ENCODE assay signal across 9 mouse cellular contexts in genomic region chr2:55101279-55101678, GRCm38 (mm10).
A peak's percentile ranks its signal among the peaks of the same experiment; 100 is the strongest.
DNase-seq lines count a peak whose midpoint lies in the region; ATAC-seq and TF ChIP-seq lines count a peak whose summit lies in the region.
"Had no signal": no experiment of that assay in that cellular context is flagged by ENCODE, and none has a peak within 500 bp of the region (broad histone marks: within the 10 kb centered on the region; RNA-seq: fewer than 3 reads in every experiment).

No protein-coding gene starts in this region.

- no peak overlapping the region for H3K9ac ChIP-seq in lung, embryonic 14.5 days
- H3K9ac ChIP-seq in MEL (ENCODE audit: control insufficient read depth, low read depth, low read length, poor library complexity, severe bottlenecking), result no peak overlapping the region
- H3K9ac ChIP-seq: hindbrain, embryonic 15.5 days had no signal

- peak; percentile 18 for DNase-seq in heart, postnatal 4 days
- no peak for DNase-seq in heart, postnatal 25 days (ENCODE audit: low spot score)
- peak; percentile 1 for DNase-seq in lung, embryonic 14.5 days
- DNase-seq in lung, postnatal 14 days, result no peak
- DNase-seq in MEL (ENCODE audit: low read depth, low spot score), result peak; percentile 3
- DNase-seq in limb, embryonic 10.5 days (ENCODE audit: low spot score), result peak; percentile 33
- no peak for DNase-seq in spleen, postnatal 10 days (ENCODE audit: low spot score in 2 of 2)
- DNase-seq: lung, postnatal 10 days had no signal

- no peaks in the 10 kb centered on the region for H3K4me1 ChIP-seq in lung, embryonic 14.5 days (ENCODE audit: insufficient read depth)
- H3K4me1 ChIP-seq in MEL (ENCODE audit: control insufficient read depth in 1 of 2, insufficient read depth in 2 of 2, low read length in 2 of 2), result no peaks in the 10 kb centered on the region
- no peaks in the 10 kb centered on the region for H3K4me1 ChIP-seq in limb, embryonic 10.5 days
- H3K4me1 ChIP-seq: hindbrain, embryonic 15.5 days had no signal

- no peak for TF ChIP-seq EP300 in MEL (IDR thresholded peaks at IDR 0.05; ENCODE audit: low read depth in 1 of 2, low read length in 2 of 2)

- no peak for TF ChIP-seq POLR2A in MEL (IDR thresholded peaks at IDR 0.05; ENCODE audit: control insufficient read depth in 1 of 2, insufficient read depth in 1 of 2, low read depth in 1 of 2, low read length in 2 of 2, poor library complexity in 1 of 2)

- intact Hi-C loops in heart, postnatal 25 days (cut with DNase I), result no loop called here

- no peak overlapping the region for H3K4me3 ChIP-seq in lung, embryonic 14.5 days (ENCODE audit: low read depth, low read length)
- H3K4me3 ChIP-seq in MEL (ENCODE audit: control insufficient read depth in 1 of 2, insufficient read depth in 1 of 2, low read depth in 2 of 2, low read length in 2 of 2), result no peak overlapping the region
- no peak overlapping the region for H3K4me3 ChIP-seq in limb, embryonic 10.5 days
- H3K4me3 ChIP-seq: hindbrain, embryonic 15.5 days had no signal

- no peak for ATAC-seq in lung, embryonic 14.5 days (ENCODE audit: insufficient read depth)

- H3K27ac ChIP-seq in lung, embryonic 14.5 days (ENCODE audit: low read depth), result no peak overlapping the region
- H3K27ac ChIP-seq in MEL (ENCODE audit: control insufficient read depth, low read depth, low read length), result no peak overlapping the region
- no peak overlapping the region for H3K27ac ChIP-seq in limb, embryonic 10.5 days
- H3K27ac ChIP-seq: hindbrain, embryonic 15.5 days had no signal

- H3K79me2 ChIP-seq in MEL (ENCODE audit: control insufficient read depth, insufficient read depth, low read length, poor library complexity), result no peaks in the 10 kb centered on the region

- H3K36me3 ChIP-seq in lung, embryonic 14.5 days (ENCODE audit: insufficient read depth), result no peaks in the 10 kb centered on the region
- H3K36me3 ChIP-seq in MEL (ENCODE audit: control insufficient read depth in 1 of 2, insufficient read depth in 2 of 2, low read length in 2 of 2), result no peaks in the 10 kb centered on the region
- no peaks in the 10 kb centered on the region for H3K36me3 ChIP-seq in limb, embryonic 10.5 days
- H3K36me3 ChIP-seq: hindbrain, embryonic 15.5 days had no signal

- no peaks in the 10 kb centered on the region for H3K9me3 ChIP-seq in lung, embryonic 14.5 days (ENCODE audit: low read depth, low read length)
- no peaks in the 10 kb centered on the region for H3K9me3 ChIP-seq in MEL (replicated peaks; ENCODE audit: insufficient read depth, low read length)
- H3K9me3 ChIP-seq in limb, embryonic 10.5 days (replicated peaks), result no peaks in the 10 kb centered on the region
- H3K9me3 ChIP-seq: hindbrain, embryonic 15.5 days had no signal

- WGBS in lung, embryonic 14.5 days, result 56% methylated on average over 5 of the region's 5 CpGs
- WGBS in limb, embryonic 10.5 days, result 69% methylated on average over 5 of the region's 5 CpGs

- no peak; the same call in 1 of the 2 replicates for TF ChIP-seq RAD21 in MEL (IDR thresholded peaks at IDR 0.05; ENCODE audit: low read depth, low read length)

- no peaks in the 10 kb centered on the region for H3K27me3 ChIP-seq in lung, embryonic 14.5 days (ENCODE audit: insufficient read depth, low read length)
- no peaks in the 10 kb centered on the region for H3K27me3 ChIP-seq in MEL (ENCODE audit: control insufficient read depth in 1 of 2, insufficient read depth in 2 of 2, low read length in 2 of 2)
- no peaks in the 10 kb centered on the region for H3K27me3 ChIP-seq in limb, embryonic 10.5 days (ENCODE audit: low read depth, poor library complexity, severe bottlenecking)
- H3K27me3 ChIP-seq: hindbrain, embryonic 15.5 days had no signal

- TF ChIP-seq CTCF in lung, embryonic 14.5 days (IDR thresholded peaks at IDR 0.05; ENCODE audit: low read depth), result no peak
- peak; percentile 10 to 20 (median 15); a peak in 2 of 6 replicates for TF ChIP-seq CTCF in MEL (IDR thresholded peaks at IDR 0.05 in 2 of 3, conservative IDR thresholded peaks at IDR 0.05 in 1 of 3; ENCODE audit: control insufficient read depth in 1 of 3, insufficient read depth in 1 of 3, low read depth in 2 of 3, low read length in 3 of 3, poor library complexity in 1 of 3, severe bottlenecking in 1 of 3)

- no peak overlapping the region for H3K4me2 ChIP-seq in lung, embryonic 14.5 days
- H3K4me2 ChIP-seq: hindbrain, embryonic 15.5 days had no signal

TF ChIP-seq in MEL, 35 proteins besides CTCF, POLR2A, EP300 and RAD21:
- no peak for TF ChIP-seq CHD1 (IDR thresholded peaks at IDR 0.05; ENCODE audit: low read depth, low read length)
- no peak for TF ChIP-seq ETS1 (IDR thresholded peaks at IDR 0.05; ENCODE audit: low read depth, low read length)
- no peak for TF ChIP-seq E2F4 (IDR thresholded peaks at IDR 0.05; ENCODE audit: borderline replicate concordance, low read depth, low read length)
- 0 out of 2 replicates have a peak, but pooled peaks have one; percentile 23 for TF ChIP-seq SMC3 (IDR thresholded peaks at IDR 0.05; ENCODE audit: low read depth, low read length)

Comparison
In these comparisons a context has a peak if more than half of its experiments do, and no peak if none do; other contexts are left out.
1. DNase-seq: peak in heart, postnatal 4 days (single experiment), lung, embryonic 14.5 days (single experiment), MEL (single experiment) and limb, embryonic 10.5 days (single experiment); none in heart, postnatal 25 days (single experiment), lung, postnatal 14 days (single experiment) and spleen, postnatal 10 days (0 of 2).